Mouse (Mus musculus) neutrophil, adult 59 days (primary cell): ENCODE data around the gene Syne4. TPM values are rescaled to one million over a fixed set of nuclear protein-coding genes. Genes with fewer than 3 reads are reported as not detected.

Source experiments
- total RNA-seq, 2 experiments: library from RNA; stranded (reverse); gene quantifications; 1 replicate in 1 of 2; 2 replicates in 1 of 2; pipeline ENCODE4 v1.2.4; 2023

Gene Syne4
- total RNA-seq, result under 1 TPM in 1 of 2 experiments, not detected in 1; 0.76 TPM

GRCm38 (mm10) chr7:30314721-30315155 lies at the start of gene Syne4:
Gene Syne4, plus strand, starts transcription at chr7:30314807.

GRCm38 (mm10) chr7:30279951-30280669 lies 34.5 kb upstream of the Syne4 start, which contains the start of the genes Thap8 and Wdr62:
Gene Thap8, plus strand, starts transcription at chr7:30280094.
Gene Wdr62, minus strand, starts transcription at chr7:30280419.

GRCm38 (mm10) chr7:30291215-30292131 lies 23.1 kb upstream of the Syne4 start, which contains the start of gene Clip3:
Gene Clip3, plus strand, starts transcription at chr7:30291728.

GRCm38 (mm10) chr7:30308076-30309005 lies 6.3 kb upstream of the Syne4 start, which contains the start of gene Alkbh6:
Gene Alkbh6, plus strand, starts transcription at chr7:30308717.

GRCm38 (mm10) chr7:30321539-30322284 lies 7.1 kb downstream of the Syne4 start, which contains the start of gene E130208F15Rik:
Gene E130208F15Rik, plus strand, starts transcription at chr7:30321740.

GRCm38 (mm10) chr7:30323795-30324194 lies 9.2 kb downstream of the Syne4 start, which contains the start of gene Sdhaf1:
Gene Sdhaf1, minus strand, starts transcription at chr7:30323895.

GRCm38 (mm10) chr7:30362652-30363343 lies 48.2 kb downstream of the Syne4 start, which contains the start of gene Lrfn3:
Gene Lrfn3, minus strand, starts transcription at chr7:30362772.

Other genes with a start within 250 kb of the Syne4 start
- under 1 TPM; 0.47 to 0.77 TPM for gene Zfp82, start 241.9 kb upstream of the Syne4 start, total RNA-seq
- not detected for gene Gm26920, start 224.4 kb upstream of the Syne4 start, total RNA-seq
- gene Zfp566, start 224.3 kb upstream of the Syne4 start, total RNA-seq, result 1 to 10 TPM in 1 of 2 experiments, under 1 TPM in 1; 0.57 to 2.0 TPM
- 1 to 10 TPM; 5.9 to 6.9 TPM for gene Zfp260, start 220.0 kb upstream of the Syne4 start, total RNA-seq
- 10 to 100 TPM; 10.5 to 11.6 TPM for gene Zfp382, start 192.9 kb upstream of the Syne4 start, total RNA-seq
- gene Zfp146, start 145.1 kb upstream of the Syne4 start, total RNA-seq, result 10 to 100 TPM; 13.5 to 18.0 TPM
- 1 to 10 TPM; 1.5 to 1.6 TPM for gene Cox7a1, start 130.7 kb upstream of the Syne4 start, total RNA-seq
- 100 to 1,000 TPM; 225 to 239 TPM for gene Capns1, start 116.0 kb upstream of the Syne4 start, total RNA-seq
- 10 to 100 TPM; 30.4 to 34.5 TPM for gene Polr2i, start 82.9 kb upstream of the Syne4 start, total RNA-seq
- gene Tbcb, start 82.5 kb upstream of the Syne4 start, total RNA-seq, result 10 to 100 TPM; 38.7 to 46.2 TPM
- gene Ovol3, start 79.1 kb upstream of the Syne4 start, total RNA-seq, result not detected
- under 1 TPM; 0.27 to 0.37 TPM for gene Thap8, start 34.7 kb upstream of the Syne4 start, total RNA-seq
- 10 to 100 TPM; 16.6 to 21.5 TPM for gene Wdr62, start 34.4 kb upstream of the Syne4 start, total RNA-seq
- gene Clip3, start 23.1 kb upstream of the Syne4 start, total RNA-seq, result not detected
- gene Alkbh6, start 6.1 kb upstream of the Syne4 start, total RNA-seq, result 10 to 100 TPM; 14.6 to 14.7 TPM
- gene E130208F15Rik, start 6.9 kb downstream of the Syne4 start, total RNA-seq, result not detected
- 1 to 10 TPM; 3.2 to 3.4 TPM for gene Sdhaf1, start 9.1 kb downstream of the Syne4 start, total RNA-seq
- not detected for gene Lrfn3, start 48.0 kb downstream of the Syne4 start, total RNA-seq
- 1,000 to 10,000 TPM; 2,122 to 2,210 TPM for gene Tyrobp, start 99.0 kb downstream of the Syne4 start, total RNA-seq
- gene Hcst, start 105.0 kb downstream of the Syne4 start, total RNA-seq, result 100 to 1,000 TPM; 116 to 123 TPM
- 10 to 100 TPM; 65.6 to 78.9 TPM for gene Nfkbid, start 106.9 kb downstream of the Syne4 start, total RNA-seq
- gene Aplp1, start 130.7 kb downstream of the Syne4 start, total RNA-seq, result under 1 TPM in 1 of 2 experiments, not detected in 1; 0.27 TPM
- gene Kirrel2, start 142.9 kb downstream of the Syne4 start, total RNA-seq, result not detected
- gene Nphs1, start 143.5 kb downstream of the Syne4 start, total RNA-seq, result not detected
- gene Prodh2, start 178.8 kb downstream of the Syne4 start, total RNA-seq, result not detected
- 10 to 100 TPM; 14.2 to 14.6 TPM for gene Arhgap33, start 220.3 kb downstream of the Syne4 start, total RNA-seq
- 1 to 10 TPM; 5.1 to 7.4 TPM for gene Hspb6, start 237.4 kb downstream of the Syne4 start, total RNA-seq
- gene Proser3, start 237.5 kb downstream of the Syne4 start, total RNA-seq, result 1 to 10 TPM; 6.0 to 6.3 TPM
- 10 to 100 TPM; 30.4 to 32.0 TPM for gene Lin37, start 245.0 kb downstream of the Syne4 start, total RNA-seq
- 10 to 100 TPM; 40.8 to 45.4 TPM for gene U2af1l4, start 248.5 kb downstream of the Syne4 start, total RNA-seq
- gene Gm49396, start 248.5 kb downstream of the Syne4 start, total RNA-seq, result 1 to 10 TPM; 3.2 to 6.2 TPM
- 100 to 1,000 TPM; 120 to 121 TPM for gene Psenen, start 248.8 kb downstream of the Syne4 start, total RNA-seq